Mouse (Mus musculus) lung, postnatal 0 days (tissue): ENCODE results near the gene Tbc1d10c.

Experiments
- CTCF ChIP-seq: IDR thresholded peaks from 2 replicates; pipeline ENCODE4 v1.5.1; 2016; ENCODE audit warnings: antibody characterized with exemption, mild to moderate bottlenecking
- EP300 ChIP-seq: IDR thresholded peaks from 2 replicates; pipeline ENCODE4 v1.6.1; 2016; ENCODE audit warnings: antibody characterized with exemption, mild to moderate bottlenecking, control low read depth

DNA sequence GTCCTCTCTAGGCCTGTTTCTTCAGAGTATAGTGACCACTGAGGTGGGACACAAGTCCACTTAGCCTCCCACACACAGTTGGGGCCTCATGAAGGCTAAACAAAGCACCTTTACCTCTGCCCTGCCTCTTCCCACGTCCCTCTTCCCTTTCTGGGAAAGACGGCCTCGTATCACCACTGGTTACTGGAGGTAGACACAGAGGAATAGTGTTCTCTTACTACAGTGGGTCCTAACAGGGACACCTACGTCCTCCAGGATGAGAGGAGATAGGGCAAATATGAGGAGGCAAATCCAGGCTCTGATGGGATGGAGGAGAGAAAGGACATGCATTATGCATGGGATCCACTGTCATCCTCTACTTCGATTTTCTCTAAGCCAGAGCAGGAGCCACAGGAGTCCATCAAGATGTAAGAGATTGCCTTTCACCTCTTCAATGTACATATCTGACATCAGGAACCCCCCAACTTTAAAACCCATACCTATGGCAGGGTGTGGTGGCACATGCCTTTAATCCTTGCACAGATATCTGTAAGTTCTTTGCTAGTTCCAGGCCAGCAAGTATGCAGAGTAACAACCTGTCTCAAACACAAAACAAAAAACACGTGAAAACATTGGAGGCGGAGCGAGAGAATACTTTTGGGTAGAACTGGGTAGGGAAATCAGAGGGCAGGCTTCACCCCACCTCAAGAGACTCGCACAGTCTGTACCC is 43.1 kb downstream of the Tbc1d10c start:
- TF ChIP-seq EP300 (no peak), CTCF (no peak)
